24 mouse cellular contexts compared by ENCODE assay signal in the genomic region with DNA sequence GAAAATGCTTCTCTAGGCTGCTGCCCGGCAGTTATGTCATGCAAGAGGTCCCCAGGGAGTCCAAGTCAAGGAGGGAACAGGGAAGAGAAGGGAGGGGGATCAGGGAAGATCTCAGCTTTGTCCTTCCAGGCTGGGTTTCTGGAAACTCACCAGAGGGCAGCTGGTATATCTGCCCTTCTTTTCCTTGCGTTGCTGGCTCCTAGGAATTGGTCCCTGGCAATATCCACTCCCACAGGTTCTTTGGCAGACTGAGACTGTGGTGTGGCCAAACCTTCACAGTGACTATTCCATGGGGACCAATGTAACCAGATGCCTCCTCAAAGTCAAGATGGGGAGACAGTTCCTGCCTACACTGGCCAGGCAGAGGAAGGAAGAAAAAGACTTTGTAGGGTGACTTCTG. TPM values are rescaled to one million over a fixed set of nuclear protein-coding genes. Genes with fewer than 3 reads are reported as not detected.
DNase-seq lines count a peak whose midpoint lies in the region; TF ChIP-seq lines count a peak whose summit lies in the region.
"Had no signal": no experiment of that assay in that cellular context is flagged by ENCODE, and none has a peak within 500 bp of the region (broad histone marks: within the 10 kb centered on the region; RNA-seq: fewer than 3 reads in every experiment).

No protein-coding gene starts in this region.

- H3K36me3 ChIP-seq in myocyte (ENCODE audit: control insufficient read depth, insufficient read depth), result no peaks in the 10 kb centered on the region
- H3K36me3 ChIP-seq: forebrain, embryonic 12.5 days; forebrain, embryonic 15.5 days; heart, embryonic 10.5 days; heart, embryonic 13.5 days; hindbrain, embryonic 13.5 days had no signal

- peak; percentile 34 to 57 for DNase-seq in cerebellum, postnatal 10 days
- DNase-seq in cerebellum, adult 9-10 months, result no peak
- DNase-seq in left cerebral cortex, postnatal 4 days, result peak; percentile 43
- DNase-seq in left cerebral cortex, adult 18-20 months (ENCODE audit: low spot score in 2 of 2), result no peak
- peak; percentile 27 for DNase-seq in MN1 (ENCODE audit: low spot score)
- no peak for DNase-seq in heart, postnatal 25 days (ENCODE audit: low spot score)
- no peak for DNase-seq in gastrocnemius, adult 2 months
- DNase-seq: adrenal gland, adult 2 months; adrenal gland, postnatal 14 days; cerebellum, adult 11 months; cerebellum, adult 2 months; cerebellum, postnatal 14 days; gastrocnemius, postnatal 10 days; gastrocnemius, postnatal 36 days; heart, adult 2 months; heart, postnatal 14 days had no signal

- no peak overlapping the region for H3K4me3 ChIP-seq in myocyte
- H3K4me3 ChIP-seq in gastrocnemius, adult 2 months, result no peak overlapping the region
- H3K4me3 ChIP-seq: erythroblast, embryonic 14.5 days; forebrain, embryonic 12.5 days; forebrain, embryonic 15.5 days; heart, adult 2 months; heart, embryonic 10.5 days; heart, embryonic 13.5 days; hindbrain, embryonic 13.5 days had no signal

- H3K4me2 ChIP-seq in myocyte (ENCODE audit: low read depth), result peak overlapping the region; percentile 82
- H3K4me2 ChIP-seq: forebrain, embryonic 12.5 days; forebrain, embryonic 15.5 days; heart, embryonic 13.5 days; hindbrain, embryonic 13.5 days had no signal

- no peaks in the 10 kb centered on the region for H3K27me3 ChIP-seq in myocyte (ENCODE audit: control insufficient read depth, insufficient read depth, insufficient read length)
- H3K27me3 ChIP-seq: forebrain, embryonic 12.5 days; forebrain, embryonic 15.5 days; heart, embryonic 13.5 days; hindbrain, embryonic 13.5 days; Patski had no signal

- no peak overlapping the region for H3ac ChIP-seq in myocyte (ENCODE audit: control insufficient read depth, insufficient read length)

- TF ChIP-seq CTCF in gastrocnemius, adult 2 months (IDR thresholded peaks at IDR 0.05), result no peak

- H3K79me2 ChIP-seq in myocyte (ENCODE audit: control insufficient read depth, insufficient read depth), result no peaks in the 10 kb centered on the region

- TF ChIP-seq POLR2A in myocyte (IDR thresholded peaks at IDR 0.05; ENCODE audit: insufficient read length, low read depth), result no peak

- intact Hi-C loops in left cerebral cortex, postnatal 4 days (cut with DNase I), result no loop called here
- intact Hi-C loops in heart, postnatal 25 days (cut with DNase I), result no loop called here
- intact Hi-C loops in gastrocnemius, adult 2 months (cut with DNase I), result no loop called here

- H3K27ac ChIP-seq in gastrocnemius, adult 2 months, result no peak overlapping the region
- H3K27ac ChIP-seq: forebrain, embryonic 12.5 days; forebrain, embryonic 15.5 days; heart, adult 2 months; heart, embryonic 10.5 days; heart, embryonic 13.5 days; hindbrain, embryonic 13.5 days had no signal

TF ChIP-seq in myocyte, 11 proteins besides CTCF, POLR2A, EP300 and RAD21:
- TF ChIP-seq SRF (IDR thresholded peaks at IDR 0.05; ENCODE audit: control insufficient read depth, insufficient read length, low read depth), result no peak
- no peak for TF ChIP-seq TCF3 (IDR thresholded peaks at IDR 0.05; ENCODE audit: insufficient read length, low read depth)
- no peak for TF ChIP-seq TCF12 (IDR thresholded peaks at IDR 0.05; ENCODE audit: insufficient read depth, poor library complexity, severe bottlenecking)
- no peak for TF ChIP-seq REST (IDR thresholded peaks at IDR 0.05; ENCODE audit: insufficient read depth, insufficient read length)
- no peak for TF ChIP-seq CEBPB (IDR thresholded peaks at IDR 0.05; ENCODE audit: insufficient read depth, poor library complexity, severe bottlenecking)

RNA-seq across cellular contexts. Expression of a gene that starts 41.9 kb away (rescaled TPM):
- 10 to 100 TPM in 1 of 2 experiments, 1 to 10 TPM in 1; 8.6 to 11.0 TPM for total RNA-seq in left cerebral cortex, postnatal 4 days (2021)
- total RNA-seq in left cerebral cortex, adult 18-20 months (2021), result 10 to 100 TPM; 13.5 to 23.2 TPM
- 202 TPM for polyA plus RNA-seq in myocyte (2012; fragmentation: generic; extraction: Trizol)
- total RNA-seq in heart, postnatal 25 days (2021), result 10 to 100 TPM; 11.6 to 21.6 TPM
- total RNA-seq in gastrocnemius, adult 2 months (2021), result 100 to 1,000 TPM in 1 of 2 experiments, 10 to 100 TPM in 1; 22.4 to 127 TPM

Comparison
In these comparisons a context has a peak if more than half of its experiments do, and no peak if none do; other contexts are left out.
1. DNase-seq: peak in cerebellum, postnatal 10 days (2 of 2), left cerebral cortex, postnatal 4 days (single experiment) and MN1 (single experiment); none in cerebellum, adult 9-10 months (single experiment), left cerebral cortex, adult 18-20 months (0 of 2), heart, postnatal 25 days (single experiment) and gastrocnemius, adult 2 months (single experiment).